Mouse (Mus musculus) lung, embryonic 15.5 days (tissue): ENCODE results near the gene Npas1. TPM values are rescaled to one million over a fixed set of nuclear protein-coding genes. Genes with fewer than 3 reads are reported as not detected.

Experiments used
- ATAC-seq: fragments of 200-750 bp; cut with Nextera tagmentation; 2 replicates; pipeline ENCODE4 v1.8.0; 2017; ENCODE audit warnings: moderate number of reproducible peaks, borderline replicate concordance; ENCODE audit not compliant: low FRiP score, low TSS enrichment; ENCODE audit errors: extremely low read depth
- H3K27ac ChIP-seq: fragments of 300-500 bp; sonication (generic); 2 replicates; pipeline ENCODE4 v1.5.1; 2015; ENCODE audit warnings: moderate library complexity, mild to moderate bottlenecking, inconsistent platforms
- H3K27me3 ChIP-seq: fragments of 300-500 bp; sonication (generic); 2 replicates; pipeline ENCODE4 v1.6.1; 2015; ENCODE audit warnings: inconsistent platforms
- H3K36me3 ChIP-seq: fragments of 300-500 bp; sonication (generic); 2 replicates; pipeline ENCODE4 v1.6.1; 2015; ENCODE audit warnings: inconsistent platforms
- H3K4me1 ChIP-seq: fragments of 300-500 bp; sonication (generic); 2 replicates; pipeline ENCODE4 v1.6.1; 2015; ENCODE audit warnings: inconsistent platforms
- H3K4me2 ChIP-seq: fragments of 300-500 bp; sonication (generic); 2 replicates; pipeline ENCODE4 v1.6.1; 2015; ENCODE audit warnings: inconsistent platforms, mild to moderate bottlenecking, moderate library complexity
- H3K4me3 ChIP-seq: fragments of 300-500 bp; sonication (generic); 2 replicates; pipeline ENCODE4 v1.5.1; 2015; ENCODE audit warnings: mild to moderate bottlenecking, inconsistent platforms
- H3K9ac ChIP-seq: fragments of 300-500 bp; sonication (generic); 2 replicates; pipeline ENCODE4 v1.6.1; 2015; ENCODE audit warnings: inconsistent platforms
- H3K9me3 ChIP-seq: fragments of 300-500 bp; sonication (generic); 2 replicates; pipeline ENCODE4 v1.6.1; 2016; ENCODE audit warnings: inconsistent platforms
- WGBS: fragments of 180-500 bp; shearing (Covaris S2); methylation state at CpG from one replicate; pipeline ENCODE4 v1.1.7; 2015; 5-methylcytosine and 5-hydroxymethylcytosine counted together
- polyA plus RNA-seq: library from polyadenylated mRNA; unstranded; fragments of >200 nt; fragmentation: Nextera tagmentation; extraction: Ambion mirVana; gene quantifications from 2 replicates; pipeline ENCODE4 v1.2.1, GENCODE M21; 2015

The Npas1 gene
- polyA plus RNA-seq, 1 experiment from 2014 or later = 0.21 TPM

- no peaks in the 10 kb centered on the region for H3K27me3 ChIP-seq
- no peak for ATAC-seq
- H3K4me2 ChIP-seq = no peak overlapping the region
- no peaks in the 10 kb centered on the region for H3K9me3 ChIP-seq
- no peak overlapping the region for H3K27ac ChIP-seq
- H3K4me3 ChIP-seq = no peak overlapping the region
- H3K4me1 ChIP-seq = no peaks in the 10 kb centered on the region
- peaks cover 15% of the 10 kb centered on the region for H3K36me3 ChIP-seq
- 65% methylated on average over 3 of the region's 3 CpGs for WGBS
- no peak overlapping the region for H3K9ac ChIP-seq
These were observed 14.7 kb upstream of the Npas1 start for GRCm38 (mm10) chr7:16492211-16492610.

- H3K4me3 ChIP-seq = no peak overlapping the region
- ATAC-seq = no peak
- H3K36me3 ChIP-seq = peaks cover 10% of the 10 kb centered on the region
- no peak overlapping the region for H3K9ac ChIP-seq
- H3K9me3 ChIP-seq = no peaks in the 10 kb centered on the region
- no peak overlapping the region for H3K27ac ChIP-seq
- no peaks in the 10 kb centered on the region for H3K4me1 ChIP-seq
- WGBS = 33% methylated on average over 3 of the region's 3 CpGs
- no peaks in the 10 kb centered on the region for H3K27me3 ChIP-seq
- no peak overlapping the region for H3K4me2 ChIP-seq
These were observed 14.2 kb upstream of the Npas1 start for GRCm38 (mm10) chr7:16491759-16492158.

DNA sequence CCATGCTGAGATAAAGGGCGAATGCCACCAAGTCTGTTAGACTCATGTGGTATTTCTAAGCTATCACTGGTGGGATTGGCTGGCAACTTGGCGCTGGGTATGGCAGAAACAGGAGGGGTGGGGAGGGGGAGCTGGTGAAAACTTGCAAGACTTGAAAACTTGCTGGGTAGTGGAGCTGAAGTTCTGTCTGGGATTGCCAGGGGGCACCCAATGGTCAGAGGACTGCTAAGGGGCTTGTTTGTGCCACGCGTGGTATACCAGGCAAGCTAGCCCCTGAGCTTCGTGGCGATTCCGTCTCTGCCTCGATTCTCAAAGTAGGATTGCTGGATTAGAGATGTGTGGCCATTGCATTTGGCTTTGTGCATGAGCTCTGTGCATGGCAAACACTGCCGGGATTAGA lies 12.4 kb upstream of the Npas1 start:
- no peak overlapping the region for H3K27ac ChIP-seq
- H3K4me2 ChIP-seq = no peak overlapping the region
- H3K27me3 ChIP-seq = no peaks in the 10 kb centered on the region
- no peak for ATAC-seq
- H3K36me3 ChIP-seq = no peaks in the 10 kb centered on the region
- no peak overlapping the region for H3K9ac ChIP-seq
- no peak overlapping the region for H3K4me3 ChIP-seq
- no peaks in the 10 kb centered on the region for H3K4me1 ChIP-seq
- WGBS = 81% methylated on average over 9 of the region's 9 CpGs
- H3K9me3 ChIP-seq = no peaks in the 10 kb centered on the region

GRCm38 (mm10) chr7:16488816-16489215 lies 11.3 kb upstream of the Npas1 start:
- Histone ChIP-seq H3K9ac (no peak overlapping the region), H3K4me1 (no peaks in the 10 kb centered on the region), H3K9me3 (no peaks in the 10 kb centered on the region), H3K4me3 (no peak overlapping the region), H3K4me2 (no peak overlapping the region), H3K27ac (no peak overlapping the region), H3K36me3 (no peaks in the 10 kb centered on the region), H3K27me3 (no peaks in the 10 kb centered on the region)
- no peak for ATAC-seq

DNA sequence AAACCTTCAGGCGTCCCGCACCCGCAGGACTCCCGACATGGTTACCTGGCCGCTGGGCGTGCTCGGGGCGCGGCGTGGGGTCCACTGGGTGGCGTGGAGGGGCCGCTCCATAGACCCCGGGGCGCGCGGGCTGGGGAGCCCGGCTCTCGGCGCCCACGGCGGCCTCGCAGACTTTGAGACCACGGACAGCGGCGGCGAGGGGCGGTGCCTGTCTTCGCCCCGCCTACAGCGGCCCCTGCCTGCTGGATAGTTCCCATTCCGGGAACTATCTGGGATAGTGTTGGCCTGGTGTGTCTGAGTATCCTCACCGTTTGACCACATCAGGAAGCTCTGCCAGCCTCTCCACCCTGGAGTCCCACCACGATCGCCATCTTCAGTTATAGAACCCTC lies 933 bp downstream of the Npas1 start:
- ATAC-seq = 0 out of 2 replicates have a peak, but pooled peaks have one; percentile 27

DNA sequence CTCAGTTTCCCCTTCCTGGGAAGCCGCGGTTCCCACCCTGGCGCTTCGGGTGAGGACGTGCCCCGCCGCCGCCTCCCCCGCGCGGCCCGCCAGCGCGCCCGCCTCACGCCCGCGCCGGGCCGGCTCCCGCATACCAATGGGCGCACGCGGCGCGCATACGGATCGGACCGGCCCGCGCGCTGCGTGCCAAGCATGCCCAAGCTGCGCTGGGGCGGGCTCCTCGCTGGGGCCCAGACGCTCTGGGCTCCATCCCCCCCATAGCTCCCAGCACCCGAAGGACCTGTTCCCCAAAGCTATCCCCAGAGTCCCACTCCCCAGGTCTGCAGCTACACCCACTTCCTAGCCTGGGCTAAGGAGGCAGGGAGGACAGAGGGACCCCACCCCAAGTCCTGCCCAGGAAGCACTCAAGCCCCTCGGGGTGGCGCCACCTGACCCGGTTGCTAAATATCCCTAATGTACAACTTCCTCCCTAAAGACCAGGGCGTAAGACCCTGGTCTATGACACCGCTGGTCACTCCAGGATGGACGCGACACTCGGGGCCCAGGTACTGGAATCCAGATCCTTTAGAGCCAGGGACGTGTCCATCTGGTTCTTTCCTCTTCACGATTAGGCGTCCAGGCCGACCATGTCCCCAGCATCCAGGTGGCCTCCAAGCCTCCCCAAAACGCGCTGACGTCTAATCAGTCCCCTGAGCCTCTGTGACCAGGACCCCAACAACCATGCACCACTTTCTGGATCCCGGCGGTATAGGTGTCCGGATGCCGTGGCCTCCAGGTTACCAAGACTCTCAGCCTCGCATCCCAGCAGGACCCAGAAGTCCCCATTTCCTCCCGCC lies 1.5 kb downstream of the Npas1 start:
- Histone ChIP-seq H3K9me3 (no peaks in the 10 kb centered on the region), H3K4me3 (peak overlapping the region; percentile 32), H3K36me3 (no peaks in the 10 kb centered on the region), H3K27me3 (peaks cover 68% of the 10 kb centered on the region), H3K9ac (no peak overlapping the region), H3K4me2 (peak overlapping the region; percentile 56), H3K4me1 (peaks cover 17% of the 10 kb centered on the region), H3K27ac (no peak overlapping the region)
- ATAC-seq = 0 out of 2 replicates have a peak, but pooled peaks have one; percentile 6
- WGBS = 2% methylated on average over 57 of the region's 59 CpGs

More for the DNA sequence above, 933 bp downstream of the Npas1 start:
- Histone ChIP-seq H3K9me3 (no peaks in the 10 kb centered on the region), H3K4me1 (peaks cover 17% of the 10 kb centered on the region), H3K4me3 (peak overlapping the region; percentile 32), H3K4me2 (peak overlapping the region; percentile 56), H3K27ac (no peak overlapping the region), H3K9ac (no peak overlapping the region), H3K36me3 (no peaks in the 10 kb centered on the region), H3K27me3 (peaks cover 61% of the 10 kb centered on the region)
- WGBS = 3% methylated on average over 15 of the region's 34 CpGs

- H3K9me3 ChIP-seq = no peaks in the 10 kb centered on the region
- peak overlapping the region; percentile 56; the same call in 1 of the 2 replicates for H3K4me2 ChIP-seq
- WGBS = 3% methylated on average over 23 of the region's 23 CpGs
- H3K36me3 ChIP-seq = no peaks in the 10 kb centered on the region
- no peak overlapping the region for H3K9ac ChIP-seq
- no peak for ATAC-seq
- H3K27ac ChIP-seq = no peak overlapping the region
- H3K4me3 ChIP-seq = peak overlapping the region; percentile 14; the same call in 1 of the 2 replicates
- peaks cover 17% of the 10 kb centered on the region for H3K4me1 ChIP-seq
- H3K27me3 ChIP-seq = peaks cover 74% of the 10 kb centered on the region
These were observed 2.2 kb downstream of the Npas1 start for GRCm38 (mm10) chr7:16475321-16475720.

- H3K36me3 ChIP-seq = no peaks in the 10 kb centered on the region
- H3K4me1 ChIP-seq = peaks cover 17% of the 10 kb centered on the region
- H3K27me3 ChIP-seq = peaks cover 82% of the 10 kb centered on the region
- H3K4me2 ChIP-seq = peak overlapping the region; percentile 34
- H3K9ac ChIP-seq = no peak overlapping the region
- no peaks in the 10 kb centered on the region for H3K9me3 ChIP-seq
- H3K27ac ChIP-seq = no peak overlapping the region
- no peak for ATAC-seq
- WGBS = 5% methylated on average over 33 of the region's 33 CpGs
- H3K4me3 ChIP-seq = peak overlapping the region; percentile 19; the same call in 1 of the 2 replicates
These were observed 3.1 kb downstream of the Npas1 start for GRCm38 (mm10) chr7:16474445-16474844.

GRCm38 (mm10) chr7:16473847-16474246 lies 3.7 kb downstream of the Npas1 start:
- no peak overlapping the region for H3K4me3 ChIP-seq
- ATAC-seq = no peak
- no peaks in the 10 kb centered on the region for H3K36me3 ChIP-seq
- no peak overlapping the region for H3K27ac ChIP-seq
- 54% methylated on average over 8 of the region's 8 CpGs for WGBS
- no peaks in the 10 kb centered on the region for H3K9me3 ChIP-seq
- peaks cover 17% of the 10 kb centered on the region for H3K4me1 ChIP-seq
- H3K9ac ChIP-seq = no peak overlapping the region
- H3K27me3 ChIP-seq = peaks cover 88% of the 10 kb centered on the region
- H3K4me2 ChIP-seq = no peak overlapping the region

DNA sequence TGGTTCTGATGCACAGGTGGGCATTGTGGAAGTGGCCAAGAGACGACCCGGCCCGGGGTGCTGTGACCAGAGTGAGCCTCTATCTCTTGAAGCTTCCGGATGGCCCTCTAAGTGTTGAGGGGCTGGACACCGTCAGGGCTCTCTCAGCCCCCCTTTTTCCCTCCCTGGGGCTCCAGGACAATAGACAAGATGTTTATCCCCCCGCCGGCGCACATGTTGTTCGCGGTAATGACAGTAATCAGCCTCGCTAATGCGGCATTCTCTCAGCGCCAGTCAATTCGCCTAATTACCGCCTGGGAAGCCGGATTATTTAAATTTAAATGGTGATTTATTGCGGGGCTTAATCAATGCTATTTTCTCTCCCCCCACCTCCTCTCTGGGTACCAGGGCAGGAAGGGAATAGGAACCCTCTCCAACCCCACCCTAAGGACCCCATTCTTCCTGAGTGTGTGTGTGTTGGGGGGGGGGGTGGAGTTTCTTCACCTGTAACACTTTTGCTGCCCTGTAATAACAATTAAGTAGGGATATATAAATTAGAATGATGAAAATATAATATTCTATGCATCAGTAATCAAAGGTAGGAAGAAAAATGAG lies 5.3 kb downstream of the Npas1 start:
- no peaks in the 10 kb centered on the region for H3K9me3 ChIP-seq
- H3K36me3 ChIP-seq = no peaks in the 10 kb centered on the region
- H3K27ac ChIP-seq = no peak overlapping the region
- no peak overlapping the region for H3K4me2 ChIP-seq
- no peak overlapping the region for H3K9ac ChIP-seq
- peaks cover 17% of the 10 kb centered on the region for H3K4me1 ChIP-seq
- H3K4me3 ChIP-seq = no peak overlapping the region
- ATAC-seq = no peak
- 19% methylated on average over 17 of the region's 17 CpGs for WGBS
- peaks cover 90% of the 10 kb centered on the region for H3K27me3 ChIP-seq

DNA sequence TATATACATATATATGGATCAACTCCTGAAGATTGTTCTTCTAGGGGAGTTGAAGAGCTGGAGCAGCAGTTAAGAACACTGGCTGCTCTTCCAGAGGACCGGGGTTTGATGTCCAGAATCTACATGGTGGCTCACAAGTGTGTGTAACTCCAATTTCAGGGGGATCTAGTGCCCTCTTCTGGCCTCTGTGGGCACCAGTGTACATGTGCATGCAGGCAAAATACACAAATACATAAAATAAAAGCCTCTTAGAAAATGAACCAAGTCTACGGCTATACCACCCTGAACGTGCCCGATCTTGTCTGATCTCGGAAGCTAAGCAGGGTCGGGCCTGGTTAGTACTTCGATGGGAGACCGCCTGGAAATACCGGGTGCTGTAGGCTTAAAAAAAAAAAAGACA lies 6.0 kb downstream of the Npas1 start:
- no peak overlapping the region for H3K4me3 ChIP-seq
- H3K27ac ChIP-seq = no peak overlapping the region
- H3K9ac ChIP-seq = no peak overlapping the region
- no peaks in the 10 kb centered on the region for H3K9me3 ChIP-seq
- H3K27me3 ChIP-seq = peaks cover 84% of the 10 kb centered on the region
- 39% methylated on average over 9 of the region's 9 CpGs for WGBS
- ATAC-seq = no peak
- no peaks in the 10 kb centered on the region for H3K36me3 ChIP-seq
- no peak overlapping the region for H3K4me2 ChIP-seq
- H3K4me1 ChIP-seq = peaks cover 15% of the 10 kb centered on the region

DNA sequence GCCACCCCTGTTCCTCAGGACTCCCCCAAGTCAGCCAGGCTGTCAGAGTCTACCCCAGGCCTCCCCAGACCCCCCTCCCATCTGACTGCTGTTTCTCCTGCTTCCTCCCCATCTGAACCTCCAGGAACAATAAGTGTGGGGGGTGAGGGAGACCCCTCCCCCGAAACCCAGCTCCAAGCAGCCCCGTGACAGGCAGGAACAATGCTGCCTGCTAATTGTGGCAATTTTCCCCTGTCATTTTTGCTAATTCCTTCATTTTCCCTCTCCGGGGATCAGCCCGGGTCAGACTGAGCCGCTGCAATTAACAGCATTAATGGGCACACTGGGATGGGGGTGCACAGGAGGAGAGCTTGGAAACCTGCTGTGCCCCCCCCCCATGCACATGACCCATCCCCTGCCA lies 9.4 kb downstream of the Npas1 start:
- Histone ChIP-seq H3K4me3 (no peak overlapping the region), H3K36me3 (no peaks in the 10 kb centered on the region), H3K4me1 (no peaks in the 10 kb centered on the region), H3K9me3 (no peaks in the 10 kb centered on the region), H3K9ac (no peak overlapping the region), H3K27me3 (peaks cover 49% of the 10 kb centered on the region), H3K4me2 (no peak overlapping the region), H3K27ac (no peak overlapping the region)
- WGBS = 47% methylated on average over 5 of the region's 5 CpGs
- ATAC-seq = no peak
